Mouse (Mus musculus) heart, embryonic 16.5 days (tissue): ENCODE results near the gene H3f3a. TPM values are rescaled to one million over a fixed set of nuclear protein-coding genes. Genes with fewer than 3 reads are reported as not detected.
A peak's percentile ranks its signal among the peaks of the same experiment; 100 is the strongest.

Experiments
- ATAC-seq: fragments of 200-750 bp; cut with Nextera tagmentation; replicated peaks from 2 replicates; pipeline ENCODE4 v1.8.0; 2017; ENCODE audit warnings: moderate number of reproducible peaks; ENCODE audit not compliant: insufficient read depth, low FRiP score; ENCODE audit errors: extremely low read depth
- H3K27ac ChIP-seq: fragments of 300-500 bp; sonication (generic); 2 replicates; pipeline ENCODE4 v1.5.1; 2014; ENCODE audit warnings: mild to moderate bottlenecking, low read length, control low read depth, moderate library complexity
- H3K27me3 ChIP-seq: fragments of 300-500 bp; sonication (generic); 2 replicates; pipeline ENCODE4 v1.6.1; 2014; ENCODE audit warnings: low read length, mixed read lengths; ENCODE audit not compliant: control insufficient read depth, insufficient read depth
- H3K36me3 ChIP-seq: fragments of 300-500 bp; sonication (generic); 2 replicates; pipeline ENCODE4 v1.6.1; 2014; ENCODE audit not compliant: control insufficient read depth, insufficient read depth
- H3K4me1 ChIP-seq: fragments of 300-500 bp; sonication (generic); 2 replicates; pipeline ENCODE4 v1.6.1; 2014; ENCODE audit warnings: low read length, mixed read lengths; ENCODE audit not compliant: control insufficient read depth, insufficient read depth
- H3K4me2 ChIP-seq: fragments of 300-500 bp; sonication (generic); 2 replicates; pipeline ENCODE4 v1.6.1; 2014; ENCODE audit warnings: low read depth, mild to moderate bottlenecking, control low read depth, low read length
- H3K4me3 ChIP-seq: fragments of 300-500 bp; sonication (generic); 2 replicates; pipeline ENCODE4 v1.5.1; 2014; ENCODE audit warnings: mild to moderate bottlenecking, control low read depth, low read length
- H3K9ac ChIP-seq: fragments of 300-500 bp; sonication (generic); 2 replicates; pipeline ENCODE4 v1.6.1; 2014; ENCODE audit warnings: low read length, control low read depth
- H3K9me3 ChIP-seq: fragments of 300-500 bp; sonication (generic); replicated peaks from 2 replicates; pipeline ENCODE4 v1.6.1; 2016; ENCODE audit warnings: low read length; ENCODE audit not compliant: control insufficient read depth
- WGBS: fragments of 180-500 bp; shearing (Covaris S2); extraction: QIAGEN DNeasy Blood & Tissue Kit; methylation state at CpG from one replicate; pipeline ENCODE4 v1.1.7; 2014; 5-methylcytosine and 5-hydroxymethylcytosine counted together
- polyA plus RNA-seq: library from polyadenylated mRNA; unstranded; fragments of >200 nt; fragmentation: Nextera tagmentation; extraction: Ambion mirVana; gene quantifications from 2 replicates; pipeline ENCODE4 v1.2.1, GENCODE M21; 2015

Gene H3f3a
- polyA plus RNA-seq: 1,475 and 1,571 TPM in 2 replicates

- Histone ChIP-seq H3K36me3 (peaks cover 7% of the 10 kb centered on the region), H3K4me1 (peaks cover 17% of the 10 kb centered on the region)
- 2% methylated on average over 52 of the region's 69 CpGs for WGBS
Observed at GRCm38 (mm10) chr1:180813885-180814740, at the start of gene H3f3a. Gene H3f3a (minus strand): TSS chr1:180813943.

GRCm38 (mm10) chr1:180860030-180860429 is 46.3 kb upstream of the H3f3a start:
- H3K4me1 ChIP-seq: no peaks in the 10 kb centered on the region
- ATAC-seq: no peak
- H3K4me2 ChIP-seq: no peak overlapping the region
- no peaks in the 10 kb centered on the region for H3K9me3 ChIP-seq
- 81% methylated on average over 6 of the region's 6 CpGs for WGBS
- H3K27ac ChIP-seq: no peak overlapping the region
- H3K4me3 ChIP-seq: no peak overlapping the region
- no peaks in the 10 kb centered on the region for H3K27me3 ChIP-seq
- peaks cover 79% of the 10 kb centered on the region for H3K36me3 ChIP-seq
- H3K9ac ChIP-seq: no peak overlapping the region

More at GRCm38 (mm10) chr1:180813885-180814740, at the start of gene H3f3a:
- H3K9me3 ChIP-seq: no peaks in the 10 kb centered on the region
- peak within 1 kb of the TSS; percentile 99 for H3K9ac ChIP-seq
- H3K27me3 ChIP-seq: no peaks in the 10 kb centered on the region
- peak within 1 kb of the TSS; percentile 75 for H3K4me2 ChIP-seq
- peak within 1 kb of the TSS; percentile 99 for H3K27ac ChIP-seq
- ATAC-seq: peak; percentile 77
- peak within 1 kb of the TSS; percentile 95 for H3K4me3 ChIP-seq

- no peaks in the 10 kb centered on the region for H3K9me3 ChIP-seq
- H3K36me3 ChIP-seq: peaks cover 75% of the 10 kb centered on the region
- H3K4me1 ChIP-seq: no peaks in the 10 kb centered on the region
- H3K4me3 ChIP-seq: no peak overlapping the region
- no peak for ATAC-seq
- no peak overlapping the region for H3K4me2 ChIP-seq
- no peaks in the 10 kb centered on the region for H3K27me3 ChIP-seq
- no peak overlapping the region for H3K27ac ChIP-seq
- H3K9ac ChIP-seq: no peak overlapping the region
Observed at GRCm38 (mm10) chr1:180858763-180859162, 45.0 kb upstream of the H3f3a start.

GRCm38 (mm10) chr1:180850316-180851270 is 36.9 kb upstream of the H3f3a start, which contains the start of gene Sde2:
Gene Sde2 (plus strand): TSS chr1:180851127.
- WGBS: 1% methylated on average over 76 of the region's 77 CpGs
- Histone ChIP-seq H3K4me1 (peaks cover 34% of the 10 kb centered on the region), H3K4me3 (peak within 1 kb of the TSS; percentile 80), H3K4me2 (peak within 1 kb of the TSS; percentile 96), H3K9ac (peak within 1 kb of the TSS; percentile 88), H3K36me3 (peaks cover 7% of the 10 kb centered on the region), H3K27me3 (no peaks in the 10 kb centered on the region), H3K27ac (peak within 1 kb of the TSS; percentile 96), H3K9me3 (no peaks in the 10 kb centered on the region)
- peak; percentile 97 for ATAC-seq

- no peaks in the 10 kb centered on the region for H3K9me3 ChIP-seq
- H3K4me2 ChIP-seq: peak overlapping the region; percentile 63
- H3K27me3 ChIP-seq: no peaks in the 10 kb centered on the region
- H3K4me1 ChIP-seq: peaks cover 34% of the 10 kb centered on the region
- peak overlapping the region; percentile 80 for H3K4me3 ChIP-seq
- peak overlapping the region; percentile 77 for H3K9ac ChIP-seq
- 0 out of 2 replicates have a peak, but pooled peaks cover under 1% of the 10 kb centered on the region for H3K36me3 ChIP-seq
- WGBS: 34% methylated on average over 11 of the region's 11 CpGs
- ATAC-seq: no peak
- peak overlapping the region; percentile 96 for H3K27ac ChIP-seq
Observed at GRCm38 (mm10) chr1:180849701-180850301, 36.1 kb upstream of the H3f3a start.

- Histone ChIP-seq H3K27ac (peak overlapping the region; percentile 98), H3K36me3 (no peaks in the 10 kb centered on the region), H3K4me1 (peaks cover 34% of the 10 kb centered on the region), H3K27me3 (no peaks in the 10 kb centered on the region), H3K4me3 (peak overlapping the region; percentile 52), H3K4me2 (peak overlapping the region; percentile 87), H3K9ac (peak overlapping the region; percentile 77), H3K9me3 (no peaks in the 10 kb centered on the region)
- 6% methylated on average over 11 of the region's 11 CpGs for WGBS
- 0 out of 2 replicates have a peak, but pooled peaks have one; percentile 1 for ATAC-seq
Observed at GRCm38 (mm10) chr1:180848511-180849241, 34.9 kb upstream of the H3f3a start.

- peak overlapping the region; percentile 98 for H3K27ac ChIP-seq
- 1% methylated on average over 9 of the region's 9 CpGs for WGBS
- ATAC-seq: peak; percentile 52
- H3K36me3 ChIP-seq: no peaks in the 10 kb centered on the region
- H3K9ac ChIP-seq: peak overlapping the region; percentile 77
- H3K4me1 ChIP-seq: peaks cover 34% of the 10 kb centered on the region
- no peaks in the 10 kb centered on the region for H3K9me3 ChIP-seq
- peak overlapping the region; percentile 87 for H3K4me2 ChIP-seq
- peak overlapping the region; percentile 52 for H3K4me3 ChIP-seq
- no peaks in the 10 kb centered on the region for H3K27me3 ChIP-seq
Observed at GRCm38 (mm10) chr1:180848114-180848510, 34.4 kb upstream of the H3f3a start.
